Mouse (Mus musculus) small intestine, adult 2 months (tissue): ENCODE results near the gene Zfhx3. TPM values are rescaled to one million over a fixed set of nuclear protein-coding genes. Genes with fewer than 3 reads are reported as not detected.

Experiments used
- H3K27ac ChIP-seq: fragments of 200-500 bp; 2 replicates; pipeline ENCODE4 v1.5.1; 2012; ENCODE audit warnings: low read depth, low read length, control low read depth, inconsistent platforms; ENCODE audit not compliant: insufficient read depth
- H3K27me3 ChIP-seq: fragments of 200-500 bp; 2 replicates; pipeline ENCODE4 v1.6.1; 2012; ENCODE audit warnings: mild to moderate bottlenecking, moderate library complexity, low read length, inconsistent platforms; ENCODE audit not compliant: control insufficient read depth, insufficient read depth
- H3K36me3 ChIP-seq: fragments of 200-500 bp; 2 replicates; pipeline ENCODE4 v1.6.1; 2012; ENCODE audit warnings: mild to moderate bottlenecking, low read length, control low read depth, inconsistent platforms; ENCODE audit not compliant: control insufficient read depth, insufficient read depth
- H3K4me1 ChIP-seq: fragments of 200-500 bp; 2 replicates; pipeline ENCODE4 v1.6.1; 2012; ENCODE audit warnings: low read length, inconsistent platforms, mixed read lengths; ENCODE audit not compliant: control insufficient read depth, insufficient read depth, insufficient read length
- H3K4me3 ChIP-seq: fragments of 200-500 bp; 2 replicates; pipeline ENCODE4 v1.5.1; 2012; ENCODE audit warnings: low read depth, mild to moderate bottlenecking, control low read depth, inconsistent platforms, low read length, moderate library complexity
- CTCF ChIP-seq: fragments of 200-500 bp; IDR thresholded peaks from 2 replicates; pipeline ENCODE4 v1.5.1; 2012; ENCODE audit warnings: low read depth, mild to moderate bottlenecking, control low read depth, inconsistent platforms, low read length, moderate library complexity, mixed read lengths; ENCODE audit not compliant: insufficient replicate concordance, insufficient read length; ENCODE audit errors: extremely low read depth
- POLR2A ChIP-seq: fragments of 200-500 bp; IDR thresholded peaks from 2 replicates; pipeline ENCODE4 v1.6.1; 2012; ENCODE audit warnings: low read depth, mild to moderate bottlenecking, control low read depth, inconsistent platforms, low read length, moderate library complexity
- WGBS: fragments of 180-500 bp; shearing (Covaris S2); methylation state at CpG from one replicate; pipeline ENCODE4 v1.1.7; 2018; 5-methylcytosine and 5-hydroxymethylcytosine counted together
- polyA plus RNA-seq: library from polyadenylated mRNA; depleted of rRNA; stranded (reverse); fragments of >200 nt; gene quantifications from 2 replicates; pipeline ENCODE4 v1.2.3, GENCODE M21; 2012

The Zfhx3 gene
- polyA plus RNA-seq, 1 experiment = 2.0 TPM

GRCm38 (mm10) chr8:108819826-108820225 is 877.4 kb downstream of the Zfhx3 start:
- TF ChIP-seq POLR2A (no peak), CTCF (no peak)
- Histone ChIP-seq H3K27me3 (no peaks in the 10 kb centered on the region), H3K4me1 (no peaks in the 10 kb centered on the region), H3K27ac (no peak overlapping the region), H3K36me3 (no peaks in the 10 kb centered on the region), H3K4me3 (no peak overlapping the region)
- WGBS = 24% methylated on average over 3 of the region's 3 CpGs

GRCm38 (mm10) chr8:108820634-108821033 is 878.2 kb downstream of the Zfhx3 start:
- WGBS = 53% methylated on average over 6 of the region's 6 CpGs
- H3K4me1 ChIP-seq = no peaks in the 10 kb centered on the region

GRCm38 (mm10) chr8:108822841-108823266 is 880.4 kb downstream of the Zfhx3 start:
- H3K36me3 ChIP-seq = no peaks in the 10 kb centered on the region
- 54% methylated on average over 15 of the region's 15 CpGs for WGBS
- TF ChIP-seq POLR2A = no peak
- TF ChIP-seq CTCF = no peak
- no peaks in the 10 kb centered on the region for H3K4me1 ChIP-seq
- no peak overlapping the region for H3K27ac ChIP-seq
- no peaks in the 10 kb centered on the region for H3K27me3 ChIP-seq
- H3K4me3 ChIP-seq = no peak overlapping the region

More at GRCm38 (mm10) chr8:108820634-108821033, 878.2 kb downstream of the Zfhx3 start:
- no peak overlapping the region for H3K4me3 ChIP-seq
- no peaks in the 10 kb centered on the region for H3K36me3 ChIP-seq
- H3K27me3 ChIP-seq = no peaks in the 10 kb centered on the region
- no peak overlapping the region for H3K27ac ChIP-seq
- TF ChIP-seq CTCF (no peak), POLR2A (no peak)

GRCm38 (mm10) chr8:108824049-108824448 is 881.6 kb downstream of the Zfhx3 start:
- no peak for TF ChIP-seq POLR2A
- no peak for TF ChIP-seq CTCF
- 95% methylated on average over 4 of the region's 4 CpGs for WGBS
- no peak overlapping the region for H3K4me3 ChIP-seq
- no peaks in the 10 kb centered on the region for H3K4me1 ChIP-seq
- H3K27ac ChIP-seq = no peak overlapping the region
- no peaks in the 10 kb centered on the region for H3K36me3 ChIP-seq
- no peaks in the 10 kb centered on the region for H3K27me3 ChIP-seq

GRCm38 (mm10) chr8:108826414-108826813 is 884.0 kb downstream of the Zfhx3 start:
- Histone ChIP-seq H3K27me3 (no peaks in the 10 kb centered on the region), H3K27ac (no peak overlapping the region), H3K4me3 (no peak overlapping the region), H3K4me1 (no peaks in the 10 kb centered on the region), H3K36me3 (no peaks in the 10 kb centered on the region)
- TF ChIP-seq CTCF = no peak
- TF ChIP-seq POLR2A = no peak
- WGBS = 87% methylated on average over 4 of the region's 4 CpGs

GRCm38 (mm10) chr8:108827428-108827827 is 885.0 kb downstream of the Zfhx3 start:
- H3K27me3 ChIP-seq = no peaks in the 10 kb centered on the region
- no peaks in the 10 kb centered on the region for H3K36me3 ChIP-seq
- H3K4me1 ChIP-seq = no peaks in the 10 kb centered on the region
- WGBS = 74% methylated on average over 15 of the region's 15 CpGs
- no peak for TF ChIP-seq POLR2A
- TF ChIP-seq CTCF = no peak
- no peak overlapping the region for H3K27ac ChIP-seq
- no peak overlapping the region for H3K4me3 ChIP-seq

- H3K36me3 ChIP-seq = no peaks in the 10 kb centered on the region
- no peak overlapping the region for H3K4me3 ChIP-seq
- 76% methylated on average over 12 of the region's 12 CpGs for WGBS
- H3K27ac ChIP-seq = no peak overlapping the region
- H3K27me3 ChIP-seq = no peaks in the 10 kb centered on the region
- no peak for TF ChIP-seq POLR2A
- no peak for TF ChIP-seq CTCF
- H3K4me1 ChIP-seq = no peaks in the 10 kb centered on the region
Measured at GRCm38 (mm10) chr8:108829305-108829717, 886.9 kb downstream of the Zfhx3 start.

GRCm38 (mm10) chr8:108835143-108835542 is 892.7 kb downstream of the Zfhx3 start:
- TF ChIP-seq POLR2A = no peak
- no peak for TF ChIP-seq CTCF
- Histone ChIP-seq H3K27me3 (no peaks in the 10 kb centered on the region), H3K4me1 (no peaks in the 10 kb centered on the region), H3K4me3 (no peak overlapping the region), H3K36me3 (no peaks in the 10 kb centered on the region), H3K27ac (no peak overlapping the region)
- WGBS = 93% methylated on average over 11 of the region's 11 CpGs
